8 mouse cellular contexts compared by ENCODE assay signal in the genomic region with DNA sequence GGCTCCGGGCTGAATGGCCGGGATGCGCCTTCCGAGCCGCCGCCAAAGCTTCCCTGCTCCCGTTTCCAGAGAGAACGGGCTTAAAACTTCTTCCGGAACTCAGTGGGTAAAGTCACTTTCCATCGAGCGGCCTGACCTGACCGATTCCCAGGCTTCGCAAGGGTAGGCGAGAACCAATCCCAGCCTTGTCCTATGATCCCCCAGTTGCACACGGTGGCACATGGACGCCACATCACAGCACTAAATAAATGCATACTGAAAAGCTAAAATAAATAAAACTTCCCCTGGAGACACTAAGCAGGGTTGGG. TPM values are rescaled to one million over a fixed set of nuclear protein-coding genes. Genes with fewer than 3 reads are reported as not detected.
A peak's percentile ranks its signal among the peaks of the same experiment; 100 is the strongest.
DNase-seq lines count a peak whose midpoint lies in the region; ATAC-seq and TF ChIP-seq lines count a peak whose summit lies in the region.

No protein-coding gene starts in this region.

- H3K4me2 ChIP-seq in kidney, embryonic 16.5 days (replicated peaks; ENCODE audit: low read depth, low read length) = peak overlapping the region; percentile 57
- peak overlapping the region; percentile 73 for H3K4me2 ChIP-seq in hindbrain, embryonic 13.5 days
- H3K4me2 ChIP-seq in midbrain, embryonic 16.5 days (ENCODE audit: low read length) = peak overlapping the region; percentile 60

- no peaks in the 10 kb centered on the region for H3K27me3 ChIP-seq in kidney, embryonic 16.5 days (ENCODE audit: insufficient read depth, low read length)
- H3K27me3 ChIP-seq in hindbrain, embryonic 13.5 days = no peaks in the 10 kb centered on the region
- no peaks in the 10 kb centered on the region for H3K27me3 ChIP-seq in midbrain, embryonic 16.5 days (ENCODE audit: control insufficient read depth, insufficient read depth, low read depth, low read length)

- no peak for TF ChIP-seq CTCF in bone marrow, adult 2 months (IDR thresholded peaks at IDR 0.05; ENCODE audit: control insufficient read depth, insufficient read depth, low read length)

- peak overlapping the region; percentile 99 for H3K4me3 ChIP-seq in kidney, embryonic 16.5 days (ENCODE audit: low read length)
- H3K4me3 ChIP-seq in bone marrow, adult 2 months (replicated peaks; ENCODE audit: control insufficient read depth, low read depth, low read length) = peak overlapping the region; percentile 96
- H3K4me3 ChIP-seq in hindbrain, embryonic 13.5 days = peak overlapping the region; percentile 98
- H3K4me3 ChIP-seq in midbrain, embryonic 16.5 days (ENCODE audit: low read depth, low read length) = peak overlapping the region; percentile 97

- H3K9me3 ChIP-seq in kidney, embryonic 16.5 days (ENCODE audit: low read length) = no peaks in the 10 kb centered on the region
- H3K9me3 ChIP-seq in hindbrain, embryonic 13.5 days = no peaks in the 10 kb centered on the region
- no peaks in the 10 kb centered on the region for H3K9me3 ChIP-seq in midbrain, embryonic 16.5 days (replicated peaks; ENCODE audit: control insufficient read depth, low read length, poor library complexity, severe bottlenecking)

- DNase-seq in kidney, adult 8-10 months = no peak
- DNase-seq in right cerebral cortex, postnatal 25 days = no peak
- no peak for DNase-seq in spleen, adult 12 weeks (ENCODE audit: low spot score)
- no peak for DNase-seq in cerebellum, postnatal 25 days

- H3K27ac ChIP-seq in kidney, embryonic 16.5 days (ENCODE audit: low read length) = peak overlapping the region; percentile 98
- H3K27ac ChIP-seq in bone marrow, adult 2 months (ENCODE audit: control insufficient read depth, insufficient read depth, low read depth, low read length, poor library complexity) = peak overlapping the region; percentile 100
- peak overlapping the region; percentile 99 for H3K27ac ChIP-seq in hindbrain, embryonic 13.5 days
- peak overlapping the region; percentile 100 for H3K27ac ChIP-seq in midbrain, embryonic 16.5 days (ENCODE audit: low read length)

- peak overlapping the region; percentile 99 for H3K9ac ChIP-seq in kidney, embryonic 16.5 days (replicated peaks; ENCODE audit: low read length)
- peak overlapping the region; percentile 97 for H3K9ac ChIP-seq in hindbrain, embryonic 13.5 days
- peak overlapping the region; percentile 94 for H3K9ac ChIP-seq in midbrain, embryonic 16.5 days (ENCODE audit: low read depth, low read length)

- H3K36me3 ChIP-seq in kidney, embryonic 16.5 days (ENCODE audit: insufficient read depth, low read length) = peaks cover 4% of the 10 kb centered on the region; the same call in 1 of the 2 replicates
- H3K36me3 ChIP-seq in hindbrain, embryonic 13.5 days = peaks cover 11% of the 10 kb centered on the region
- peaks cover 4% of the 10 kb centered on the region; the same call in 1 of the 2 replicates for H3K36me3 ChIP-seq in midbrain, embryonic 16.5 days (ENCODE audit: control insufficient read depth, insufficient read depth, low read length)

- TF ChIP-seq POLR2A in bone marrow, adult 2 months (IDR thresholded peaks at IDR 0.05; ENCODE audit: borderline replicate concordance, control insufficient read depth, low read depth, low read length) = no peak

- WGBS in kidney, embryonic 16.5 days = under 1% methylated on average over 16 of the region's 16 CpGs
- whole genome bisulfite sequencing in bone marrow, adult 2 months = under 1% methylated on average over 16 of the region's 16 CpGs
- under 1% methylated on average over 16 of the region's 16 CpGs for WGBS in hindbrain, embryonic 13.5 days
- 0% methylated on average over 16 of the region's 16 CpGs for WGBS in midbrain, embryonic 16.5 days

- H3K4me1 ChIP-seq in kidney, embryonic 16.5 days (ENCODE audit: insufficient read depth, low read length) = peaks cover 11% of the 10 kb centered on the region
- no peaks in the 10 kb centered on the region for H3K4me1 ChIP-seq in bone marrow, adult 2 months (ENCODE audit: control insufficient read depth, insufficient read depth, low read length)
- H3K4me1 ChIP-seq in hindbrain, embryonic 13.5 days (replicated peaks) = peaks cover 17% of the 10 kb centered on the region
- peaks cover 11% of the 10 kb centered on the region for H3K4me1 ChIP-seq in midbrain, embryonic 16.5 days (ENCODE audit: control insufficient read depth, insufficient read depth, low read length)

- peak; percentile 21; the same call in 1 of the 2 replicates for ATAC-seq in kidney, embryonic 16.5 days (ENCODE audit: low FRiP score, low TSS enrichment)
- peak; percentile 19; the same call in 1 of the 2 replicates for ATAC-seq in hindbrain, embryonic 13.5 days (ENCODE audit: low FRiP score)
- peak; percentile 15; the same call in 1 of the 2 replicates for ATAC-seq in midbrain, embryonic 16.5 days

RNA-seq across cellular contexts. Expression of gene Ttc14, which starts 0.8 kb away (rescaled TPM):
- polyA plus RNA-seq in kidney, embryonic 16.5 days (2015; fragmentation: Nextera tagmentation; extraction: Ambion mirVana) = 54.6 and 58.5 TPM in 2 replicates
- 17.1 and 22.1 TPM in 2 replicates for polyA plus RNA-seq in bone marrow, adult 2 months (2011; ENCODE audit: insufficient read depth, insufficient read length, low replicate concordance, missing spikeins)
- 69.2 and 70.6 TPM in 2 replicates for polyA plus RNA-seq in hindbrain, embryonic 13.5 days (2015; fragmentation: Nextera tagmentation; extraction: Ambion mirVana)
- polyA plus RNA-seq in midbrain, embryonic 16.5 days (2015; fragmentation: Nextera tagmentation; extraction: Ambion mirVana) = 68.6 and 72.3 TPM in 2 replicates

RNA-seq across cellular contexts. Expression of gene Ccdc39, which starts 43.6 kb away (rescaled TPM):
- 4.5 and 4.6 TPM in 2 replicates for polyA plus RNA-seq in kidney, embryonic 16.5 days (2015; fragmentation: Nextera tagmentation; extraction: Ambion mirVana)
- not detected in 2 replicates for polyA plus RNA-seq in bone marrow, adult 2 months (2011; ENCODE audit: insufficient read depth, insufficient read length, low replicate concordance, missing spikeins)
- polyA plus RNA-seq in hindbrain, embryonic 13.5 days (2015; fragmentation: Nextera tagmentation; extraction: Ambion mirVana) = 12.9 and 13.0 TPM in 2 replicates
- polyA plus RNA-seq in midbrain, embryonic 16.5 days (2015; fragmentation: Nextera tagmentation; extraction: Ambion mirVana) = 22.8 TPM in 2 replicates
